Mouse (Mus musculus): ENCODE measurements around the gene Tceal9.
A peak's percentile ranks its signal among the peaks of the same experiment; 100 is the strongest.
"Not testable (repeated sequence)": the region's sequence is repeated elsewhere in the genome, so short reads cannot be mapped to it uniquely, and the experiment has no call there.

The Tceal9 gene

GRCm38 (mm10) chrX:136248811-136249210 is 3.9 kb downstream of the Tceal9 start:
- no peaks in the 10 kb centered on the region for H3K27me3 ChIP-seq (ENCODE audit: control insufficient read depth, insufficient read depth, low read length, poor library complexity, severe bottlenecking)
- DNase-seq (ENCODE audit: low read depth, low spot score), result no peak

GRCm38 (mm10) chrX:136249671-136250070 is 4.8 kb downstream of the Tceal9 start:
- DNase-seq (ENCODE audit: low read depth, low spot score), result no peak
- Histone ChIP-seq H3K36me3 (ENCODE audit: control insufficient read depth, insufficient read depth, low read length, poor library complexity, severe bottlenecking) (no peaks in the 10 kb centered on the region), H3K27me3 (ENCODE audit: control insufficient read depth, insufficient read depth, low read length, poor library complexity, severe bottlenecking) (no peaks in the 10 kb centered on the region)

More at GRCm38 (mm10) chrX:136248811-136249210, 3.9 kb downstream of the Tceal9 start:
- H3K36me3 ChIP-seq (ENCODE audit: control insufficient read depth, insufficient read depth, low read length, poor library complexity, severe bottlenecking), result no peaks in the 10 kb centered on the region

GRCm38 (mm10) chrX:136252023-136252729 is 7.3 kb downstream of the Tceal9 start:
- no peaks in the 10 kb centered on the region for H3K36me3 ChIP-seq (ENCODE audit: control insufficient read depth, insufficient read depth, low read length, poor library complexity, severe bottlenecking)
- no peaks in the 10 kb centered on the region for H3K27me3 ChIP-seq (ENCODE audit: control insufficient read depth, insufficient read depth, low read length, poor library complexity, severe bottlenecking)
- DNase-seq (ENCODE audit: low read depth, low spot score), result no peak

- DNase-seq (ENCODE audit: low read depth, low spot score), result no peak
- H3K27me3 ChIP-seq (ENCODE audit: control insufficient read depth, insufficient read depth, low read length, poor library complexity, severe bottlenecking), result no peaks in the 10 kb centered on the region
- H3K36me3 ChIP-seq (ENCODE audit: control insufficient read depth, insufficient read depth, low read length, poor library complexity, severe bottlenecking), result no peaks in the 10 kb centered on the region
Observed at GRCm38 (mm10) chrX:136267720-136268119, 22.8 kb downstream of the Tceal9 start.

GRCm38 (mm10) chrX:136268173-136268572 is 23.3 kb downstream of the Tceal9 start:
- H3K36me3 ChIP-seq (ENCODE audit: control insufficient read depth, insufficient read depth, low read length, poor library complexity, severe bottlenecking), result no peaks in the 10 kb centered on the region
- DNase-seq (ENCODE audit: low read depth, low spot score), result no peak
- no peaks in the 10 kb centered on the region for H3K27me3 ChIP-seq (ENCODE audit: control insufficient read depth, insufficient read depth, low read length, poor library complexity, severe bottlenecking)

GRCm38 (mm10) chrX:136269743-136270392 is 25.0 kb downstream of the Tceal9 start, which contains the start of gene Bex3:
TSS of gene Bex3 (plus strand) at chrX:136270253.
- not testable (repeated sequence) for H3K36me3 ChIP-seq (ENCODE audit: control insufficient read depth, insufficient read depth, low read length, poor library complexity, severe bottlenecking); DNase-seq (ENCODE audit: low read depth, low spot score); H3K27me3 ChIP-seq (ENCODE audit: control insufficient read depth, insufficient read depth, low read length, poor library complexity, severe bottlenecking)

- H3K36me3 ChIP-seq (ENCODE audit: control insufficient read depth, insufficient read depth, low read length, poor library complexity, severe bottlenecking); H3K27me3 ChIP-seq (ENCODE audit: control insufficient read depth, insufficient read depth, low read length, poor library complexity, severe bottlenecking); DNase-seq (ENCODE audit: low read depth, low spot score): not testable (repeated sequence)
Observed at GRCm38 (mm10) chrX:136270393-136271111, 25.7 kb downstream of the Tceal9 start.

- H3K36me3 ChIP-seq (ENCODE audit: control insufficient read depth, insufficient read depth, low read length, poor library complexity, severe bottlenecking), result no peaks in the 10 kb centered on the region
- DNase-seq (ENCODE audit: low read depth, low spot score), result no peak
- H3K27me3 ChIP-seq (ENCODE audit: control insufficient read depth, insufficient read depth, low read length, poor library complexity, severe bottlenecking), result no peaks in the 10 kb centered on the region
Observed at GRCm38 (mm10) chrX:136274542-136274941, 29.7 kb downstream of the Tceal9 start.

- DNase-seq (ENCODE audit: low read depth, low spot score), result no peak
- Histone ChIP-seq H3K27me3 (ENCODE audit: control insufficient read depth, insufficient read depth, low read length, poor library complexity, severe bottlenecking) (no peaks in the 10 kb centered on the region; the same call in 1 of the 2 replicates), H3K36me3 (ENCODE audit: control insufficient read depth, insufficient read depth, low read length, poor library complexity, severe bottlenecking) (no peaks in the 10 kb centered on the region)
Observed at GRCm38 (mm10) chrX:136275386-136275785, 30.5 kb downstream of the Tceal9 start.

- no peak for DNase-seq (ENCODE audit: low read depth, low spot score)
- Histone ChIP-seq H3K27me3 (ENCODE audit: control insufficient read depth, insufficient read depth, low read length, poor library complexity, severe bottlenecking) (no peaks in the 10 kb centered on the region; the same call in 1 of the 2 replicates), H3K36me3 (ENCODE audit: control insufficient read depth, insufficient read depth, low read length, poor library complexity, severe bottlenecking) (no peaks in the 10 kb centered on the region)
Observed at GRCm38 (mm10) chrX:136277577-136277976, 32.7 kb downstream of the Tceal9 start.

GRCm38 (mm10) chrX:136278401-136278800 is 33.5 kb downstream of the Tceal9 start:
- H3K27me3 ChIP-seq (ENCODE audit: control insufficient read depth, insufficient read depth, low read length, poor library complexity, severe bottlenecking), result no peaks in the 10 kb centered on the region; the same call in 1 of the 2 replicates
- no peaks in the 10 kb centered on the region for H3K36me3 ChIP-seq (ENCODE audit: control insufficient read depth, insufficient read depth, low read length, poor library complexity, severe bottlenecking)
- no peak for DNase-seq (ENCODE audit: low read depth, low spot score)

- no peak for DNase-seq (ENCODE audit: low read depth, low spot score)
- Histone ChIP-seq H3K27me3 (ENCODE audit: control insufficient read depth, insufficient read depth, low read length, poor library complexity, severe bottlenecking) (no peaks in the 10 kb centered on the region; the same call in 1 of the 2 replicates), H3K36me3 (ENCODE audit: control insufficient read depth, insufficient read depth, low read length, poor library complexity, severe bottlenecking) (no peaks in the 10 kb centered on the region)
Observed at GRCm38 (mm10) chrX:136279410-136279809, 34.5 kb downstream of the Tceal9 start.

GRCm38 (mm10) chrX:136290817-136291281 is 46.0 kb downstream of the Tceal9 start:
- Histone ChIP-seq H3K27me3 (ENCODE audit: control insufficient read depth, insufficient read depth, low read length, poor library complexity, severe bottlenecking) (no peaks in the 10 kb centered on the region), H3K36me3 (ENCODE audit: control insufficient read depth, insufficient read depth, low read length, poor library complexity, severe bottlenecking) (no peaks in the 10 kb centered on the region)
- DNase-seq (ENCODE audit: low read depth, low spot score), result peak; percentile 2

Measured in splenic B cell, adult 2 months (primary cell).